Mouse (Mus musculus) lung, postnatal 25 days (tissue): ENCODE data around the gene Dgat2.

Experiments
- DNase-seq: peaks from one replicate; pipeline ENCODE4 v3.0.0; 2022; ENCODE audit warnings: low spot score

Dgat2 gene

GRCm38 (mm10) chr7:99182432-99183172 is at the start of gene Dgat2:
Gene Dgat2, minus strand, starts transcription at chr7:99182719.
- peak; percentile 89 for DNase-seq

- DNase-seq = no peak
These were observed 47.7 kb upstream of the Dgat2 start for GRCm38 (mm10) chr7:99230061-99230747.

- DNase-seq = peak; percentile 45
These were observed 46.9 kb upstream of the Dgat2 start for GRCm38 (mm10) chr7:99229411-99229810.

- no peak for DNase-seq
These were observed 46.3 kb upstream of the Dgat2 start for GRCm38 (mm10) chr7:99228825-99229224.

GRCm38 (mm10) chr7:99227267-99227666 is 44.7 kb upstream of the Dgat2 start:
- DNase-seq = peak; percentile 21

GRCm38 (mm10) chr7:99226662-99227061 is 44.1 kb upstream of the Dgat2 start:
- no peak for DNase-seq

- DNase-seq = no peak
These were observed 42.9 kb upstream of the Dgat2 start for GRCm38 (mm10) chr7:99225421-99225820.

GRCm38 (mm10) chr7:99224648-99225190 is 42.2 kb upstream of the Dgat2 start:
- DNase-seq = no peak

- no peak for DNase-seq
These were observed 41.7 kb upstream of the Dgat2 start for GRCm38 (mm10) chr7:99224225-99224624.

GRCm38 (mm10) chr7:99217338-99218074 is 35.0 kb upstream of the Dgat2 start:
- peak; percentile 61 for DNase-seq

- DNase-seq = no peak
These were observed 32.9 kb upstream of the Dgat2 start for GRCm38 (mm10) chr7:99215347-99215855.

GRCm38 (mm10) chr7:99214621-99215185 is 32.2 kb upstream of the Dgat2 start:
- no peak for DNase-seq

- no peak for DNase-seq
These were observed 31.2 kb upstream of the Dgat2 start for GRCm38 (mm10) chr7:99213686-99214085.

GRCm38 (mm10) chr7:99213056-99213455 is 30.5 kb upstream of the Dgat2 start:
- no peak for DNase-seq

GRCm38 (mm10) chr7:99208704-99209103 is 26.2 kb upstream of the Dgat2 start:
- DNase-seq = no peak

- no peak for DNase-seq
These were observed 23.8 kb upstream of the Dgat2 start for GRCm38 (mm10) chr7:99206364-99206763.

- no peak for DNase-seq
These were observed 19.6 kb upstream of the Dgat2 start for GRCm38 (mm10) chr7:99202163-99202562.

GRCm38 (mm10) chr7:99200290-99200689 is 17.8 kb upstream of the Dgat2 start:
- DNase-seq = no peak

- no peak for DNase-seq
These were observed 17.1 kb upstream of the Dgat2 start for GRCm38 (mm10) chr7:99199451-99200175.

GRCm38 (mm10) chr7:99198811-99199210 is 16.3 kb upstream of the Dgat2 start:
- no peak for DNase-seq

- DNase-seq = no peak
These were observed 12.0 kb upstream of the Dgat2 start for GRCm38 (mm10) chr7:99194511-99194910.
